Mouse (Mus musculus) spleen, adult 2 months (tissue): ENCODE results near the gene Mmrn2.

ENCODE experiments used
- CTCF ChIP-seq: fragments of 200-500 bp; IDR thresholded peaks from 2 replicates; pipeline ENCODE4 v1.5.1; 2011; ENCODE audit warnings: mild to moderate bottlenecking, inconsistent platforms; ENCODE audit not compliant: insufficient read depth, insufficient read length, insufficient replicate concordance; ENCODE audit errors: extremely low read depth
- POLR2A ChIP-seq: fragments of 200-500 bp; IDR thresholded peaks from 2 replicates; pipeline ENCODE4 v1.6.1; 2011; ENCODE audit warnings: low read depth, low read length, inconsistent platforms

- no peak for TF ChIP-seq CTCF
- no peak for TF ChIP-seq POLR2A
Measured at GRCm38 (mm10) chr14:34372646-34373045, 2.6 kb upstream of the Mmrn2 start.
